Mouse (Mus musculus) liver, embryonic 13.5 days (tissue): ENCODE measurements around the gene Hdac5. TPM values are rescaled to one million over a fixed set of nuclear protein-coding genes. Genes with fewer than 3 reads are reported as not detected.

Source experiments
- ATAC-seq: fragments of 200-750 bp; cut with Nextera tagmentation; 2 replicates; pipeline ENCODE4 v1.8.0; 2017; ENCODE audit warnings: low read depth, mild to moderate bottlenecking, moderate number of reproducible peaks, moderate library complexity
- DNase-seq: peaks from one replicate; pipeline ENCODE4 v3.0.0; 2022
- H3K27ac ChIP-seq: fragments of 300-500 bp; sonication (generic); 2 replicates; pipeline ENCODE4 v1.5.1; 2015; ENCODE audit warnings: moderate library complexity, mild to moderate bottlenecking, inconsistent platforms
- H3K27me3 ChIP-seq: fragments of 300-500 bp; sonication (generic); 2 replicates; pipeline ENCODE4 v1.6.1; 2015; ENCODE audit warnings: mild to moderate bottlenecking, inconsistent platforms
- H3K36me3 ChIP-seq: fragments of 300-500 bp; sonication (generic); 2 replicates; pipeline ENCODE4 v1.6.1; 2015; ENCODE audit warnings: mild to moderate bottlenecking, inconsistent platforms
- H3K4me1 ChIP-seq: fragments of 300-500 bp; sonication (generic); replicated peaks from 2 replicates; pipeline ENCODE4 v1.6.1; 2015; ENCODE audit warnings: inconsistent platforms
- H3K4me2 ChIP-seq: fragments of 300-500 bp; sonication (generic); 2 replicates; pipeline ENCODE4 v1.6.1; 2015; ENCODE audit warnings: inconsistent platforms, mild to moderate bottlenecking, moderate library complexity
- H3K4me3 ChIP-seq: fragments of 300-500 bp; sonication (generic); replicated peaks from 2 replicates; pipeline ENCODE4 v1.5.1; 2015; ENCODE audit warnings: mild to moderate bottlenecking, inconsistent platforms
- H3K9ac ChIP-seq: fragments of 300-500 bp; sonication (generic); 2 replicates; pipeline ENCODE4 v1.6.1; 2015; ENCODE audit warnings: mild to moderate bottlenecking, inconsistent platforms
- H3K9me3 ChIP-seq: fragments of 300-500 bp; sonication (generic); replicated peaks from 2 replicates; pipeline ENCODE4 v1.6.1; 2016; ENCODE audit warnings: inconsistent platforms
- WGBS: fragments of 180-500 bp; shearing (Covaris S2); methylation state at CpG from one replicate; pipeline ENCODE4 v1.1.7; 2015; ENCODE audit not compliant: insufficient replicate concordance; 5-methylcytosine and 5-hydroxymethylcytosine counted together
- polyA plus RNA-seq: library from polyadenylated mRNA; unstranded; fragments of >200 nt; fragmentation: Nextera tagmentation; extraction: Ambion mirVana; gene quantifications from 2 replicates; pipeline ENCODE4 v1.2.1, GENCODE M21; 2015

Gene Hdac5
- polyA plus RNA-seq, 1 experiment from 2014 or later = 12.9 TPM

DNA sequence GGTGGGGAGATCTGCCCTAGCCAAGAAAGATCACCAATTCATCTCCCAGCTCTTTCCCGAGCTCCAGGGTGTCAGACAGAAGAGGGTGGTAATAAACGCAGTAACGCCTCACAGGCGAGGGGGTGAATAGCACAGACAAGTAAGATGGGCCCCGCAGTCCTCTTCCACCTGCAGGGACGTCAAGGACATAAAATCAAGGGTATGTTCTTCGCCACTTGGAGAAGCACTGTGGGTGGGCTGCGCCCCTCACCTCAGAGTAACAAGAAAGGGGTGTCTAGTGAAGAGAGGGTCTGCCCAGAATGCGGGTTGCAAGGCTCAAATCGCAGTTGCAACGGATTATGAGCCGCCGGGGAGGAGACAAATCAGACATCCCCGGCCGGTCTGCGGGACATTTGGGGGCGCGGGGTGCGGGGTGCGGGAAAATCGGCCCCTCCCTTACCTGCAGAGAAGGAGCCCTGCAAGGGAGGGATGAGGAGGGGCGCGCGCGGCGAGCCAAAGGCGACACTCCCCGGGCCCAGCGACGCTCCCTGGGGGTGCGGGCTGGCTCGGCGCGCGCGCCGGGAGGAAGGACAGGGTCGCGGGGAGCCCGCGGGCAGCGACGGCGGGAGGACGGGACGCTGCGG lies 524 bp downstream of the Hdac5 start:
- peak; percentile 18 for DNase-seq
- Histone ChIP-seq H3K9me3 (no peaks in the 10 kb centered on the region), H3K4me1 (peaks cover 40% of the 10 kb centered on the region), H3K27me3 (peaks cover 47% of the 10 kb centered on the region), H3K36me3 (no peaks in the 10 kb centered on the region), H3K9ac (peak overlapping the region; percentile 89), H3K4me3 (peak overlapping the region; percentile 80), H3K27ac (peak overlapping the region; percentile 82), H3K4me2 (peak overlapping the region; percentile 97)
- 1% methylated on average over 47 of the region's 47 CpGs for WGBS
- ATAC-seq = peak; percentile 64

- Histone ChIP-seq H3K4me1 (peaks cover 47% of the 10 kb centered on the region), H3K9ac (peak overlapping the region; percentile 89), H3K4me3 (peak overlapping the region; percentile 80), H3K9me3 (no peaks in the 10 kb centered on the region), H3K36me3 (no peaks in the 10 kb centered on the region), H3K4me2 (peak overlapping the region; percentile 97), H3K27ac (no peak overlapping the region), H3K27me3 (peaks cover 47% of the 10 kb centered on the region)
- DNase-seq = no peak
- no peak for ATAC-seq
- WGBS = 23% methylated on average over 7 of the region's 7 CpGs
Measured at GRCm38 (mm10) chr11:102228646-102229268, 1.2 kb downstream of the Hdac5 start.

DNA sequence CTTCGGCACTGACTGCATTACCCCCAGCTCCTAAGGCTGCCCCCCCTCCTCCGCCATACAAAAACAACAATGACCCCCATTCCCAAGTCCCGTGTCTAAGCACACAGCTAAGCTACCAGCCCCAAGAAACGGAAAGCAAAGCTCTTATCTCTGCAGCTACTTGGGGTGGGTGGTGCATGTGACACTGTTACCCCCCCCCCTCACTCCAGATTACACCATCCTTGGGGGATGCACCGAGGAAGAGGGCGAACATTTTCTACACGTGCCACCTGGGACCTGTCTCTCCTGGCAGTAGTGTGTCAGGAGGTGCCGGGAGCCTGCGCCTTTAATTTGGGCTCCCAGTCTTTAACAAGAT lies 1.8 kb downstream of the Hdac5 start:
- peak overlapping the region; percentile 80 for H3K4me3 ChIP-seq
- no peak overlapping the region for H3K27ac ChIP-seq
- H3K36me3 ChIP-seq = no peaks in the 10 kb centered on the region
- DNase-seq = no peak
- WGBS = 31% methylated on average over 9 of the region's 9 CpGs
- peaks cover 53% of the 10 kb centered on the region for H3K4me1 ChIP-seq
- ATAC-seq = no peak
- H3K4me2 ChIP-seq = peak overlapping the region; percentile 97
- no peaks in the 10 kb centered on the region for H3K9me3 ChIP-seq
- H3K27me3 ChIP-seq = peaks cover 51% of the 10 kb centered on the region
- no peak overlapping the region for H3K9ac ChIP-seq

DNA sequence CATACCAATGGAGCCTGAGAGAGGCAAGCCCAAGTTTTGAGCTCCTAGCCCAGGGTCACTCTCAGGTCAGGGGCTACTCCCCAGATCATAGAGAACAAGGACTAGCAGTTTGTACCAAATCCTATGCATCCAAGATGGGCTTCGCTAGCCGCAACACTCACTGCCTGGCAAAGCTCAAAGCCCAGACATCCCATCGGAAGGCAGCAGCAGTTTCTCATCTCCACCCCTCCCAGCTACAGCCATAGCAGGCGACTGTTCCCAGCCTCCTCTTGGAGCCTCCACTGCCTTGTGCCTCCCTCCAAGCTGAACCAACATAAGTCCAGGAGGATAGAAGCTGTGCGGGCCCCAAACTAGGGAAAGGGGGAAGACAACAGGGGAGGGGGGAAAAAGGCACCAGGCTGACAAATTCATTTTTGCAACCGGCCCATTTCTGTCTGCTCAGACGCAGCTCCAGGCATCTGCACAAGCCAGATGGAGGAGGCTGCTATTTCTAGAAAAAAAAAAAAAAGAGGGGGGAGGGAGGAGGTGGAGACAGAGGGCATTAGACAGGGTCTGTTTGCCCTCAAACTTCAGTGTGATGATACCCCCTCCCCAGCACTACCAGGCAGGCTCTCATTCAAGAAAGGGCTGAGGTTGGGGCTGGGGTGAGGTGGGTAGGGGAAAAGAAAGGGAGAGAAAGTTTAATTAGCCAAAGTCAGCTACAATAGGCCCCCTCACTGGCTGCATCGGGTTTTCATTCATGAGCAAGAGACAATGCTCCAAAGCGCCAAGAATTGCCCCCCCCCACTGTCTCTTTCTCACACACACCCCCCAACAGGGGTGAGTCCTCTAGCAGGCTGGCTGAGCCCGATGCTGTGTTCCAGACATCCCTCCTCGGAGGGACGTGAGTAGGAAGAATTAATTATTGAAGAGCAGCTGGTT lies 2.4 kb downstream of the Hdac5 start:
- Histone ChIP-seq H3K9ac (no peak overlapping the region), H3K36me3 (no peaks in the 10 kb centered on the region), H3K27ac (no peak overlapping the region), H3K4me3 (0 out of 2 replicates have a peak overlapping the region, but pooled peaks have one; percentile 80), H3K27me3 (peaks cover 51% of the 10 kb centered on the region), H3K4me1 (peaks cover 59% of the 10 kb centered on the region), H3K4me2 (peak overlapping the region; percentile 97), H3K9me3 (no peaks in the 10 kb centered on the region)
- WGBS = 43% methylated on average over 12 of the region's 12 CpGs
- ATAC-seq = no peak
- no peak for DNase-seq

DNA sequence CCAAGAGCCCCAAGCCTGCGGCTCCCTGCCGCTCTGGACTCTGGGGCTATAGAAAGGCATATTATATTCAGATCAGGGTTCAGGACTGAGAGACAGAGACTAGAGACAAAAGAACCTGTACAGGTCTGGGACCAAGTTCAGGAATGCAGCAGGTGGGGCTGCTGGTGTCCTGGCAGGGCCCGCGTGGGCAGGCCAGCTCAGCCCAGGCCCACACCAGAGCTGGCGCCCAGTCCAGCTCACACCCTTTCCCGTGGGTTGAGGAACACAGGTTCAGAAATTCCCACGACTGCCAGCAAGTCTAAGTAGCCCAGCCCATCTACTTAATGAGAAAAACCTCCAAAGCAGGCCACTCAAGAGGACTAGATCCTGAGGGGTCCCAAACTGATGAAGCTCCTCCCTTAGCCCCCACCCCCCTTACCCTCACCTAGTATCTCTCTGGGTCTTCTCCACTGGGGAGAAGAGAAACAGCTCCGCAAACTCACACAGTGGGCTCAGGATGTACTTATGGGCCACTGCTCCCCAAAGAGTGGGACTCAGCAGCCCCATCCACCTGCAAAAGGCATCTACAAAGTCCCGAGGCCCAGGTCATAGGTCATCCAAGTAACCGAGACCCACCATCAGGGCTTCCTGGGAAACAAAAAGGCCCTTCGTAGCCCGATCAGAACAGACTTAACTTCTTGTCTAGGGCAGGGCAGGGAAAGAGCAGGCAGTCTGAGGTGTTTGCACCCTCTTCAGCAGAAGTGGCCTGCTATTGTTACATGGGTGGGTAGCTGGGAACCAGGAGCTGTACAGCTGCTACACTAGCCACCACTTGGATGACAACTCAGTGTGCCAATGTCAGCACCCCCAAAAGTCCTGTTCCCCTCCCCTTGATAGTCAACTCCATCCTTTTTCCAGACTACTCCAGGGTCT lies 3.6 kb downstream of the Hdac5 start:
- ATAC-seq = no peak
- H3K27ac ChIP-seq = no peak overlapping the region
- H3K4me3 ChIP-seq = no peak overlapping the region
- peaks cover 69% of the 10 kb centered on the region for H3K4me1 ChIP-seq
- H3K9me3 ChIP-seq = no peaks in the 10 kb centered on the region
- no peak overlapping the region for H3K9ac ChIP-seq
- no peaks in the 10 kb centered on the region for H3K36me3 ChIP-seq
- peaks cover 51% of the 10 kb centered on the region for H3K27me3 ChIP-seq
- 81% methylated on average over 12 of the region's 12 CpGs for WGBS
- DNase-seq = no peak
- no peak overlapping the region for H3K4me2 ChIP-seq

GRCm38 (mm10) chr11:102225221-102225620 lies 4.7 kb downstream of the Hdac5 start:
- DNase-seq (no peak), ATAC-seq (no peak)
- 63% methylated on average over 5 of the region's 5 CpGs for WGBS
- H3K27me3 ChIP-seq = peaks cover 51% of the 10 kb centered on the region
- no peaks in the 10 kb centered on the region for H3K36me3 ChIP-seq
- no peak overlapping the region for H3K27ac ChIP-seq
- peak overlapping the region; percentile 54 for H3K4me2 ChIP-seq
- H3K9me3 ChIP-seq = no peaks in the 10 kb centered on the region
- H3K4me1 ChIP-seq = peaks cover 74% of the 10 kb centered on the region
- peak overlapping the region; percentile 33; the same call in 1 of the 2 replicates for H3K4me3 ChIP-seq
- H3K9ac ChIP-seq = no peak overlapping the region

DNA sequence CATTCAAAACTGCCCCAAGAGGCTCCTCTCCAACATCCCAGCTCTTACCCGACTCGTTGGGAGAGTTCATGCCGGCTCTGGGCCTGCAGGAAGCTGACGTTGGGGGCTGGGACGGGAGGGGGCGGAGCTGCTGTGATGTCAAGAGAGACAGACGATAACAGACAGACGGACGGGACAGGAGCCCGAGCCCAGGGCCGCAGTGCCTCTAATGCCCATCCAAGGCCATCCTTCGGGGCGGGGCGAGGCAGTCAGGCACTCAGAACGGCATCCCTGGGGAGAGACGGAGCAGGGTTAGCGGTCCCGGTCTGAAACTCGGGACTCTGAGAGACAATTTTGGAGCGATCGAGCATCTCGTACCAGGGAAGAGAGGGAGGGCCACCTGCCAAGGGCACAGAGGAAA lies 5.3 kb downstream of the Hdac5 start:
- peak; percentile 25 for DNase-seq
- 9% methylated on average over 22 of the region's 22 CpGs for WGBS
- H3K36me3 ChIP-seq = no peaks in the 10 kb centered on the region
- H3K4me2 ChIP-seq = peak overlapping the region; percentile 54
- ATAC-seq = 0 out of 2 replicates have a peak, but pooled peaks have one; percentile 4
- H3K9me3 ChIP-seq = no peaks in the 10 kb centered on the region
- H3K27me3 ChIP-seq = peaks cover 51% of the 10 kb centered on the region
- peaks cover 79% of the 10 kb centered on the region for H3K4me1 ChIP-seq
- H3K27ac ChIP-seq = no peak overlapping the region
- H3K4me3 ChIP-seq = peak overlapping the region; percentile 33
- H3K9ac ChIP-seq = 0 out of 2 replicates have a peak overlapping the region, but pooled peaks have one; percentile 19

- DNase-seq = peak; percentile 42
- 14% methylated on average over 6 of the region's 6 CpGs for WGBS
- peaks cover 37% of the 10 kb centered on the region for H3K27me3 ChIP-seq
- H3K36me3 ChIP-seq = no peaks in the 10 kb centered on the region
- no peak overlapping the region for H3K27ac ChIP-seq
- H3K4me3 ChIP-seq = no peak overlapping the region
- H3K9me3 ChIP-seq = no peaks in the 10 kb centered on the region
- peaks cover 80% of the 10 kb centered on the region for H3K4me1 ChIP-seq
- H3K9ac ChIP-seq = no peak overlapping the region; the same call in 1 of the 2 replicates
- H3K4me2 ChIP-seq = no peak overlapping the region
- ATAC-seq = no peak
Measured at GRCm38 (mm10) chr11:102223166-102223565, 6.8 kb downstream of the Hdac5 start.

DNA sequence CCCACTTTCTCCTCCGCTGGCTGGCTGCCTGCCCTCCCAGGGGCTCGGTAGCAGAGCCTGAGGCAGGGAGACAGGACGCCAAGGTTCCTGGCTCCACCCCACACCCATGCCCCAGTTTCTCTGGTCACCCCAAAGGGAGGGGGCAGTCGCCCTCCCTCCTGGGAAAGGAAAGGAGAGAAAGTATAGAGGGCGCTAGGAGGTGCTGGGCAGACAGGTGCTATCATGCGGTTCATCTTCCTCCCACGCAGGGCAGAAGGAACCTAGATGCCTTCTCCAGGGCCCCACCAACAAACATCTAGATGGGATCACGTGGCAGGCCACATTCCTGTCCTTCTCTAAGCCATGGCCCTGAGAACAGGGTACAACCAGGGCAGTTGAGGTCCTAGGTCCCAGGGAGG lies 8.0 kb downstream of the Hdac5 start:
- Histone ChIP-seq H3K9me3 (no peaks in the 10 kb centered on the region), H3K9ac (no peak overlapping the region), H3K36me3 (no peaks in the 10 kb centered on the region), H3K27me3 (peaks cover 25% of the 10 kb centered on the region), H3K4me3 (no peak overlapping the region), H3K4me1 (peaks cover 82% of the 10 kb centered on the region), H3K4me2 (no peak overlapping the region), H3K27ac (no peak overlapping the region)
- no peak for DNase-seq
- 50% methylated on average over 8 of the region's 8 CpGs for WGBS
- ATAC-seq = no peak

DNA sequence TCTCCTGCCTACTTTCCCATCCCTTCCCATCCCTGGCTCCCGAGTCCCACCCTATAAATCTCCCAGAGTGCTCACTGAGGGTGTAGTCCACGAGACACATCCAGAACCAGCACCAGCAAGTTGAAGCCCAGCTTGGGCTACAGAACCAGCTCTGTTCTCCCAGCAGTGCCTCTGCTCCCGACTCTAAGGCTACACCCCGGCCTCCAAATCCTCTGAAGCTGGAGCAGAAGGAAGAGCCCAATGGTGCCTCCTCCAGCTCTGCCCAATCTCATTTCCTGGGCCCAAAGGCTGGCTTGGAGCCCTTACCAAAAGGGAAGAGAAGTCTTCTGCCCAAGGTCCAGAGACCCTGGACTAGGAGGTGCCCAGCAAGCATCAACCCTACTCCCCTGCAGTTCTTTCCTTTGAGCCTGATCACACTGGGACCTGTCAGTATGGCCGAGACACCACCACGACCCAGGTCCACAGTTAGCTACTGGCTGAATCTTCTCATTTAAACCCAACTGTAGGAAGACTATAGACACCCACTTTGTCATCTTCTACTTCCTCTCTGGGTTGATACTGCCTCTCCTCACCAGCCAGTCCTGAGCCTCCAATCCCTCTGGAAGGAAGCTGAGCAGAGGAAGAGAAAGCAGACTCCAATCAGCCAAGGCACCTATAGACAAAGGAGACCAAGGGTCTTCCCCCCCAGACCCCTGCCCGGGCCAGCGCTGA lies 8.6 kb downstream of the Hdac5 start:
- Histone ChIP-seq H3K4me2 (no peak overlapping the region), H3K4me1 (peaks cover 87% of the 10 kb centered on the region), H3K9ac (no peak overlapping the region), H3K4me3 (no peak overlapping the region), H3K36me3 (no peaks in the 10 kb centered on the region), H3K27ac (no peak overlapping the region), H3K27me3 (peaks cover 19% of the 10 kb centered on the region), H3K9me3 (no peaks in the 10 kb centered on the region)
- DNase-seq (no peak), ATAC-seq (no peak)
- 57% methylated on average over 8 of the region's 8 CpGs for WGBS
